ENCODE assay signal across 26 mouse cellular contexts in the genomic region with DNA sequence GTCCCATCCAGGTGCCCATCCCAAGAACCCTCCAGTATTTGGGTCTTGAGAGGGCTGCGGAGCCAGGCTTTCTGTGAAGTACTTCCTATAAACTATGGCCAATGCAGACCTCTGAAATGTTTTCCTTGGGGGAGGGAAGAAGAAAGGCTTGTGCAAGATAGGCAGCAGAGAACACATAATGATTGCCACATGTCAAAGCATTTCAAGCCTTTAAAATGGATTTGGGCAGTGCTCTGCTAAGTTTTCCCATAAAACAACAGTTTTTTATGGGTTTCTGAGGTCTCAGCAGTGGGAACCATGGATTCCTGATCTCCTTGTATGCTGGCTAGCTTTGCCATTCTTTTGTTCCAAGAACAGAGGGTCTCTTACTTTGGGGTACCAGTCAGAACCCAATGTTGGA.
DNase-seq lines count a peak whose midpoint lies in the region; ATAC-seq and TF ChIP-seq lines count a peak whose summit lies in the region.
"Had no signal": no experiment of that assay in that cellular context is flagged by ENCODE, and none has a peak within 500 bp of the region (broad histone marks: within the 10 kb centered on the region; RNA-seq: fewer than 3 reads in every experiment).

No protein-coding gene starts in this region.

- H3K4me3 ChIP-seq in embryonic facial prominence, embryonic 13.5 days, result no peak overlapping the region
- no peak overlapping the region for H3K4me3 ChIP-seq in limb, embryonic 13.5 days
- H3K4me3 ChIP-seq in hindbrain, postnatal 0 days (ENCODE audit: low read length), result no peak overlapping the region
- H3K4me3 ChIP-seq: erythroblast, embryonic 14.5 days; forebrain, embryonic 12.5 days; forebrain, embryonic 15.5 days; gastrocnemius, adult 2 months; hindbrain, embryonic 10.5 days; hindbrain, embryonic 13.5 days had no signal

- peak overlapping the region; percentile 62 for H3K27ac ChIP-seq in embryonic facial prominence, embryonic 13.5 days
- H3K27ac ChIP-seq in limb, embryonic 13.5 days, result peak overlapping the region; percentile 55
- no peak overlapping the region for H3K27ac ChIP-seq in hindbrain, postnatal 0 days
- H3K27ac ChIP-seq: forebrain, embryonic 12.5 days; forebrain, embryonic 15.5 days; gastrocnemius, adult 2 months; hindbrain, embryonic 10.5 days; hindbrain, embryonic 13.5 days had no signal

- no peaks in the 10 kb centered on the region for H3K9me3 ChIP-seq in embryonic facial prominence, embryonic 13.5 days
- H3K9me3 ChIP-seq in limb, embryonic 13.5 days, result no peaks in the 10 kb centered on the region
- no peaks in the 10 kb centered on the region for H3K9me3 ChIP-seq in hindbrain, postnatal 0 days (ENCODE audit: low read length)
- H3K9me3 ChIP-seq: forebrain, embryonic 12.5 days; forebrain, embryonic 15.5 days; G1E; hindbrain, embryonic 10.5 days; hindbrain, embryonic 13.5 days had no signal

- intact Hi-C loops in heart, postnatal 36 days (cut with DNase I), result no loop called here

- no peak for TF ChIP-seq CTCF in hindbrain, postnatal 0 days (IDR thresholded peaks at IDR 0.05; ENCODE audit: low read depth)

- H3K27me3 ChIP-seq in embryonic facial prominence, embryonic 13.5 days, result no peaks in the 10 kb centered on the region
- H3K27me3 ChIP-seq in limb, embryonic 13.5 days, result no peaks in the 10 kb centered on the region
- H3K27me3 ChIP-seq in hindbrain, postnatal 0 days (ENCODE audit: insufficient read depth, low read length), result no peaks in the 10 kb centered on the region
- H3K27me3 ChIP-seq: CH12.LX; forebrain, embryonic 12.5 days; forebrain, embryonic 15.5 days; hindbrain, embryonic 13.5 days had no signal

- H3K4me2 ChIP-seq in embryonic facial prominence, embryonic 13.5 days, result no peak overlapping the region
- no peak overlapping the region for H3K4me2 ChIP-seq in limb, embryonic 13.5 days (replicated peaks)
- no peak overlapping the region for H3K4me2 ChIP-seq in hindbrain, postnatal 0 days (ENCODE audit: low read depth, low read length)
- H3K4me2 ChIP-seq: forebrain, embryonic 12.5 days; forebrain, embryonic 15.5 days; heart, embryonic 11.5 days; hindbrain, embryonic 13.5 days had no signal

- peaks cover 11% of the 10 kb centered on the region for H3K4me1 ChIP-seq in embryonic facial prominence, embryonic 13.5 days
- H3K4me1 ChIP-seq in limb, embryonic 13.5 days, result peaks cover 28% of the 10 kb centered on the region
- no peaks in the 10 kb centered on the region for H3K4me1 ChIP-seq in hindbrain, postnatal 0 days (ENCODE audit: insufficient read depth, low read length)
- H3K4me1 ChIP-seq: forebrain, embryonic 12.5 days; forebrain, embryonic 15.5 days; hindbrain, embryonic 10.5 days; hindbrain, embryonic 13.5 days had no signal

- H3K36me3 ChIP-seq in embryonic facial prominence, embryonic 13.5 days, result no peaks in the 10 kb centered on the region
- no peaks in the 10 kb centered on the region for H3K36me3 ChIP-seq in limb, embryonic 13.5 days
- no peaks in the 10 kb centered on the region for H3K36me3 ChIP-seq in hindbrain, postnatal 0 days (ENCODE audit: insufficient read depth, low read length)
- H3K36me3 ChIP-seq: forebrain, embryonic 12.5 days; forebrain, embryonic 15.5 days; G1E; hindbrain, embryonic 10.5 days; hindbrain, embryonic 13.5 days had no signal

- 54% methylated on average over 1 of the region's 1 CpGs for WGBS in embryonic facial prominence, embryonic 13.5 days
- WGBS in limb, embryonic 13.5 days, result 29% methylated on average over 1 of the region's 1 CpGs
- WGBS in hindbrain, postnatal 0 days, result 97% methylated on average over 1 of the region's 1 CpGs

- ATAC-seq in embryonic facial prominence, embryonic 13.5 days (ENCODE audit: insufficient number of reproducible peaks, insufficient read depth, low FRiP score, low TSS enrichment, low read depth), result no peak
- no peak; the same call in 1 of the 2 replicates for ATAC-seq in limb, embryonic 13.5 days (ENCODE audit: low FRiP score, low read depth)
- no peak for ATAC-seq in hindbrain, postnatal 0 days
- ATAC-seq: forebrain, embryonic 15.5 days; hindbrain, embryonic 16.5 days; inflammation-experienced regulatory T-cells, adult 6 months; intestine, embryonic 16.5 days had no signal

- DNase-seq in NIH3T3 (ENCODE audit: low read depth), result peak; percentile 1
- peak; percentile 44 for DNase-seq in forelimb bud, embryonic 11.5 days (ENCODE audit: low read depth, low spot score)
- DNase-seq in heart, postnatal 36 days, result no peak
- DNase-seq in left cerebral cortex, adult 8-10 months (ENCODE audit: low spot score in 2 of 2), result no peak
- no peak for DNase-seq in hindbrain, postnatal 0 days (ENCODE audit: low spot score)
- no peak for DNase-seq in thymus, postnatal 25 days
- DNase-seq: adrenal gland, adult 8-10 months; adrenal gland, postnatal 25 days; B cell, adult 2 months; cerebellum, adult 11-12 months; gastrocnemius, adult 2 months; gastrocnemius, postnatal 14 days; heart, adult 11 months had no signal

- no peak overlapping the region for H3K9ac ChIP-seq in embryonic facial prominence, embryonic 13.5 days
- no peak overlapping the region for H3K9ac ChIP-seq in limb, embryonic 13.5 days
- H3K9ac ChIP-seq in hindbrain, postnatal 0 days (replicated peaks; ENCODE audit: low read length), result no peak overlapping the region
- H3K9ac ChIP-seq: forebrain, embryonic 12.5 days; forebrain, embryonic 15.5 days; hindbrain, embryonic 13.5 days had no signal

Comparison
In these comparisons a context has a peak if more than half of its experiments do, and no peak if none do; other contexts are left out.
1. DNase-seq: peak in NIH3T3 (single experiment) and forelimb bud, embryonic 11.5 days (single experiment); none in heart, postnatal 36 days (0 of 2), left cerebral cortex, adult 8-10 months (0 of 2), hindbrain, postnatal 0 days (single experiment) and thymus, postnatal 25 days (single experiment).